Mouse (Mus musculus) liver, adult 2 months (tissue): ENCODE measurements around the gene Zfp493.

Experiments used
- CTCF ChIP-seq: fragments of 200-500 bp; IDR thresholded peaks from 2 replicates; pipeline ENCODE4 v1.5.1; 2011; ENCODE audit warnings: low read depth, low read length, control low read depth
- POLR2A ChIP-seq: fragments of 200-500 bp; IDR thresholded peaks from 2 replicates; pipeline ENCODE4 v1.6.1; 2011; ENCODE audit warnings: low read length, control low read depth; ENCODE audit not compliant: insufficient read depth; ENCODE audit errors: extremely low read depth

- TF ChIP-seq POLR2A (no peak), CTCF (no peak)
These were observed 16.3 kb upstream of the Zfp493 start for GRCm38 (mm10) chr13:67763031-67763768.
